Mouse (Mus musculus) kidney, adult 10 weeks (tissue): Measurements from ENCODE around the gene 9430097D07Rik. TPM values are rescaled to one million over a fixed set of nuclear protein-coding genes. Genes with fewer than 3 reads are reported as not detected.

Source experiments
- polyA plus RNA-seq: library from polyadenylated mRNA; stranded (reverse); fragments of 350-450 nt; fragmentation: Illumina TruSeq; extraction: RNeasy Lipid Tissue Mini Kit (QIAGEN cat#74804); gene quantifications from one replicate; pipeline ENCODE4 v1.2.3, GENCODE M21; 2014; ENCODE audit warnings: low read depth, low replicate concordance

9430097D07Rik gene
- polyA plus RNA-seq = not detected

GRCm38 (mm10) chr2:32575586-32576160, at the start of gene 9430097D07Rik:
9430097D07Rik (minus strand) TSS chr2:32575684.

GRCm38 (mm10) chr2:32621517-32621859, 46.0 kb upstream of the 9430097D07Rik start, which contains the start of gene Ak1:
Ak1 (plus strand) TSS chr2:32621758.

GRCm38 (mm10) chr2:32599409-32599808, 23.9 kb upstream of the 9430097D07Rik start, which contains the start of gene St6galnac6:
St6galnac6 (plus strand) TSS chr2:32599709.

GRCm38 (mm10) chr2:32586871-32587351, 11.4 kb upstream of the 9430097D07Rik start, which contains the start of gene St6galnac4:
St6galnac4 (plus strand) TSS chr2:32587095.

GRCm38 (mm10) chr2:32574497-32574896, 987 bp downstream of the 9430097D07Rik start, which contains the start of gene Pip5kl1:
Pip5kl1 (plus strand) TSS chr2:32574797.

GRCm38 (mm10) chr2:32570698-32571494, 4.6 kb downstream of the 9430097D07Rik start, which contains the start of gene Dpm2:
Dpm2 (plus strand) TSS chr2:32570858.

GRCm38 (mm10) chr2:32534733-32535471, 40.6 kb downstream of the 9430097D07Rik start, which contains the start of gene Fam102a:
Fam102a (plus strand) TSS chr2:32535332.

Other genes starting within 250 kb of the 9430097D07Rik start
- gene Ciz1, start 223.4 kb downstream of the 9430097D07Rik start, polyA plus RNA-seq = 4.2 TPM
- 0.40 TPM for gene Dnm1, start 222.3 kb downstream of the 9430097D07Rik start, polyA plus RNA-seq
- gene 1110008P14Rik, start 193.7 kb downstream of the 9430097D07Rik start, polyA plus RNA-seq = 1.6 TPM
- gene Lcn2, start 187.4 kb downstream of the 9430097D07Rik start, polyA plus RNA-seq = 2.1 TPM
- gene Ptges2, start 179.8 kb downstream of the 9430097D07Rik start, polyA plus RNA-seq = 1.8 TPM
- gene Naif1, start 125.2 kb downstream of the 9430097D07Rik start, polyA plus RNA-seq = 0.85 TPM
- gene Slc25a25, start 124.2 kb downstream of the 9430097D07Rik start, polyA plus RNA-seq = 16.5 TPM
- gene Fam102a, start 40.4 kb downstream of the 9430097D07Rik start, polyA plus RNA-seq = 8.8 TPM
- gene Dpm2, start 4.8 kb downstream of the 9430097D07Rik start, polyA plus RNA-seq = 1.7 TPM
- gene Pip5kl1, start 887 bp downstream of the 9430097D07Rik start, polyA plus RNA-seq = not detected
- 0.49 TPM for gene St6galnac4, start 11.4 kb upstream of the 9430097D07Rik start, polyA plus RNA-seq
- 1.4 TPM for gene St6galnac6, start 24.0 kb upstream of the 9430097D07Rik start, polyA plus RNA-seq
- 3.7 TPM for gene Ak1, start 46.1 kb upstream of the 9430097D07Rik start, polyA plus RNA-seq
- gene Eng, start 70.9 kb upstream of the 9430097D07Rik start, polyA plus RNA-seq = 6.9 TPM
- gene Fpgs, start 128.5 kb upstream of the 9430097D07Rik start, polyA plus RNA-seq = 3.5 TPM
- 42.3 TPM for gene Cdk9, start 137.4 kb upstream of the 9430097D07Rik start, polyA plus RNA-seq
- not detected for gene Sh2d3c, start 145.4 kb upstream of the 9430097D07Rik start, polyA plus RNA-seq
- not detected for gene 6330409D20Rik, start 165.3 kb upstream of the 9430097D07Rik start, polyA plus RNA-seq
- 0.85 TPM for gene Tor2a, start 181.6 kb upstream of the 9430097D07Rik start, polyA plus RNA-seq
- not detected for gene Ttc16, start 199.9 kb upstream of the 9430097D07Rik start, polyA plus RNA-seq
- gene Ptrh1, start 200.1 kb upstream of the 9430097D07Rik start, polyA plus RNA-seq = 0.53 TPM
- gene Cfap157, start 208.7 kb upstream of the 9430097D07Rik start, polyA plus RNA-seq = not detected